Mouse (Mus musculus) C2C12 (cell line): ENCODE data around the gene 0610037L13Rik.

Experiments
- CEBPB ChIP-seq: IDR thresholded peaks from one replicate; pipeline ENCODE4 v1.6.1; 2011; ENCODE audit warnings: low read depth, mild to moderate bottlenecking, control low read depth, moderate library complexity
- CTCF ChIP-seq: IDR thresholded peaks from one replicate; pipeline ENCODE4 v1.5.1; 2011; ENCODE audit not compliant: control insufficient read depth, insufficient read depth, insufficient read length
- FOSL1 ChIP-seq: IDR thresholded peaks from one replicate; pipeline ENCODE4 v1.8.0; 2011; ENCODE audit warnings: mild to moderate bottlenecking, low read length; ENCODE audit not compliant: poor library complexity, insufficient read depth, severe bottlenecking
- MAX ChIP-seq: IDR thresholded peaks from one replicate; pipeline ENCODE4 v1.6.1; 2011; ENCODE audit warnings: mild to moderate bottlenecking, control low read depth
- MYOG ChIP-seq: IDR thresholded peaks from one replicate; pipeline ENCODE4 v1.6.1; 2011; ENCODE audit not compliant: control insufficient read depth, insufficient read length; ENCODE audit errors: extremely low read depth
- USF1 ChIP-seq: IDR thresholded peaks from one replicate; pipeline ENCODE4 v1.6.1; 2011; ENCODE audit warnings: low read depth, mild to moderate bottlenecking, control low read depth, moderate library complexity

GRCm38 (mm10) chr4:107910020-107910419 is 20.4 kb downstream of the 0610037L13Rik start:
- TF ChIP-seq USF1 (no peak), CTCF (no peak), FOSL1 (no peak), CEBPB (no peak), MAX (no peak), MYOG (no peak)
